Mouse (Mus musculus) brain, embryonic 18.5 days (tissue): ENCODE data around the gene Larp6.

ENCODE experiments used
- DNase-seq: peaks from one replicate; pipeline ENCODE4 v3.0.0-alpha.2; 2012; ENCODE audit warnings: low read depth, low spot score

Gene Larp6

DNA sequence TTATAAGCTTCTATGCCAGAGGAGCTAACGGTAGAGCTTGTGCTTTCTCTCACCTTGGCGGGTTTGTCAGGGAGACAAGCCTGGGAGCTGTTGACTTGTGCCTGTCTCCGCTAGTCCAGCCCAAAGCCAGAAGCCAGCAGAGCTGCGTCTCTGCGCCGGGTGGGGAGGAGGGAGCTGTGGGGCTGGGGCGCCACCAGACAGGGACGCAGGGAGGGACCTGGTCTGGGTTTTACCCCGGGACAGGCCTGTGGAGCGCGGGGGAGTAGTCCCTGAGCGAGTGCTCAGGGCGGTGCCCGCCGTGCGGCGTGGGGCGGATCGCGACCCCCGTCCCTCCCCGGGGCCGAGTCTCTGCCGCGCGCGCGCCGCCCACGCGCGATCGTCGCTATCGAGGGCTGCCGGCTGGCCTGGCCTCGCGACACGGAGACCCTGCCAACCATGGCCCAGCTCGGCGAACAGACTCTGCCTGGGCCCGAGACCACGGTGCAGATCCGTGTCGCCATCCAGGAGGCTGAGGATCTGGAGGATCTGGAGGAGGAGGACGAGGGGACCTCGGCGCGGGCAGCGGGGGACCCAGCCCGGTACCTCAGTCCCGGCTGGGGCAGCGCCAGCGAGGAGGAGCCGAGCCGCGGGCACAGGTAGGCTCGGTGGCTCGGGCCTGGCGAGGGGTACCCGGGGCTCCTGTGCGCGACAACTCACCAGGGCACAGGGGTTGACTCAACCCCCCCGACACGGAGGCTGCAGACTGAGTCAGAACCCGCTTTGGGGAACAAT lies at the start of gene Larp6:
Gene Larp6, plus strand, starts transcription at position 219 of the 771 bp plus-strand sequence.
- DNase-seq = peak; percentile 12

DNA sequence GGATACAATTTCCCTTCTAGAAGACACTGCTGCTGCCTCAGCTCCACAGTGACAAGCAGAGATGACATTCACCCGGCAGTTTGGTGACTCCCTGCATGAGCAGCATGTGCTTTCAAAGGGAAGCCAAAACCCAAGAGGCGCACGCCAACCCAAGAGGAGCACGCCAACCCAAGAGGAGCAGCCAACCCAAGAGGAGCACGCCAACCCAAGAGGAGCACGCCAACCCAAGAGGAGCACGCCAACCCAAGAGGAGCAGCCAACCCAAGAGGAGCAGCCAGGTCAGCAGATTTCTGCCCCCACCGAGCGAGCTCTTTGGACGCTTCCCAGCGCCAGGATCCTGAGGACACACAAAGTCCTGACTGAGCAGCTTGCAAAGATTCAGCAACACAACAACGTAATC lies 48.4 kb upstream of the Larp6 start:
- DNase-seq = no peak

DNA sequence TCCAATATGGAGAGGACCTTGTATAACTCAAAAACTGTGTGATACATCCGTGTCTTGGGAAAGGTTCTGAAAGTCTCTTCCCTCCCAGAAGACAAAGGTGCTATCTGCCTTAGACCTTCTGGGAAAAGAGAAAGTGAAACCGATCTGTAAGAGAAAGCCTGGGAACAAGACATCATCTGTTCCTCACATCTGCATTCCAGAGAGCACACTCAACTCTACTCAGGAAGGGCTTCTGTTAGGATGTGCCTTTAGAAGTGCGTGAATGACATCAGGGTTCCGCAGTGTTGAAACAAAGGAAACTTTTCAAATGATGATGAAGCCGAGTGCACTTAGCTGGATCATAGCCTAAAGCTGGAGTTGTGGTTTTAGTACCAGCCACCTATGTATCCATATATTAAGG lies 47.9 kb upstream of the Larp6 start:
- no peak for DNase-seq

DNA sequence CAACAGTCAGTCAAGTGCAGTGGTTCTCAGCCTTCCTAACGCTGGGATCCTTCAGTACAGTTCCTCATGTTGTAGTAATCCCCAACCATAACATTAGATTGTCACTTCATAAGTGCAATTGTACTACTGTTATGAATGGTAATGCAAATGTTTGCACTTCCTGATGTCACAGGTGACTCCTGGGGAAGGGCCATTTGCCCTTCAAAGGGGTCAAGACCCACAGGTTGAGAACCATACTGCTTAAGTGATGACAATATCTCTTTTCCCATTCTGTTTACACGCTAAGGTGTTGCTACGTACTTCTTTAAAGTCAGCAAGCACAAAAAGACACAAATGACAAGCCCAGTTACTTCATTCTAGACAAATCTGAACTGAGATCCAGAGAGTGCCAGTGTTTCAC lies 47.3 kb upstream of the Larp6 start:
- no peak for DNase-seq

DNA sequence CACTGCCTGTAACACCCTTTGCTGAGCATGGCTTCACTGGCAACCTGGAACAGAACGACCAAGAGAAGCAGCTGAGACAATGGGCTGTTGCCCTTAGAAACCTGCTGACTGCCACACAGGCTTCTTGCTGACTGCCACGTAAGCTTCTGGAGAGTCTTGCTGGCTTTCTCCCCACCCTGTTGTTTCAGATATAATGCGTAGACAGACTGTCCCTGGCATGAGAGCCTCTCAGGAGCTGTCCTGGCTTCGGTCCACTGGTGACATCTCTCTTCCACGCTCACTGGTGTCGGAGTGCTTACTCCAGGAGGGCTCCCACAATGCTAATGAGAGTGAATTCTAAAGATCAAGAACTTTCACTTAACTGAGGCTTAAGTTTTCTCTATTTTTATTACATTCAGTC lies 43.9 kb upstream of the Larp6 start:
- DNase-seq = no peak

DNA sequence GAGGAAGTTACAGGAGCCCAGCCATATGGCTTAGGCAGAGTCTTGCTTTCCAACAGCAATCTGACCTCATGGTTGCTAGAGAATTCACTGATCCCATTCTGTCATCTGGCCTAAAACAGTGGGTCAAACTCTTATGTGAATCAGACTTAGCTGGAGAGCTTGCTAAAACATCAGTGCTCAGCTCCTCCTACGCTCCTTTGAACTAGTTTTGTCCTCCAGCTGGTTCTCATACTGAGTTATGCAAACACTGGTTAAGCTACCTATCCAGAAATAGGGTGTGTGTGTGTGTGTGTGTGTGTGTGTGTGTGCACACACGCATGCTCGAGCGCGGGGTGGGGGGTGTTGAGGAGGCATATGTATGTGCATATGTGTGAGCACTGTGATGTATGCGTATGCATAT lies 40.2 kb upstream of the Larp6 start:
- DNase-seq = no peak

DNA sequence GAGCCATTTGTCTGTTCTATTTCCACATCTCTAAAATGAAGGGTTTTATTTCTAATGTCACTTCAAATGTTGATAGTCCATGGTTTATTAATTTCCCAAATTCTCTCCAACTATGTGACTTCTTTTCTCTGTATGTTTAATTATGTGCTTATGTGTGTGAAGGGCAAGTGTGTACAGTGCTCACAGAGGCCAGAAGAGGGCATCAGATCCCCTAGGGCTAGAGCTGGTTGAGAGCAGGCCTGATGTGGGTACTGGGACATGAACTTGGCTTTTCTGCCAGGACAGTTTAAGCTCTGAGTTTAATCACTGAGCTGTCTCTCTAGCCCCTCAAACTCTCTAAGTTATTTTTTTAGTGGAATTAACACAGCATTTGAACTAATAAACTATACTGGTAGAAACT lies 38.0 kb upstream of the Larp6 start:
- DNase-seq = no peak

DNA sequence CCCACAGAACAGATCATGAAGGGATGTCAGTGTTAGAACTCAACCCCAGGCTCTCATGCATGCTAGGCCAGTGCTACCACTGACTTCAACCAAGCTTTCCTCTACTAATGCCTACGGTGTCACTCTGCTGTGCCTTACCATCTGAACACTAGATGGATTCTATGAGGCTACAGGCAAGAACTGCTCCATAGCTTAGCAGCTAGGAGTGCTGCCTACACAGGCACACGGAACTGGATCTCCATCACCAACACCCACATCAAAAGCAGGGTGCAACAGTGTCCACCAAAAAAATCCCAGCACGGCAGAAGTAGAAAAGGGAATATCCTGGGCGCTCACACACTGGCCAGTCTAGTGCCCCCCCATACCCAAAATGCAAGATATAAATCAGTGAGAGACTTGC lies 36.4 kb upstream of the Larp6 start:
- no peak for DNase-seq

DNA sequence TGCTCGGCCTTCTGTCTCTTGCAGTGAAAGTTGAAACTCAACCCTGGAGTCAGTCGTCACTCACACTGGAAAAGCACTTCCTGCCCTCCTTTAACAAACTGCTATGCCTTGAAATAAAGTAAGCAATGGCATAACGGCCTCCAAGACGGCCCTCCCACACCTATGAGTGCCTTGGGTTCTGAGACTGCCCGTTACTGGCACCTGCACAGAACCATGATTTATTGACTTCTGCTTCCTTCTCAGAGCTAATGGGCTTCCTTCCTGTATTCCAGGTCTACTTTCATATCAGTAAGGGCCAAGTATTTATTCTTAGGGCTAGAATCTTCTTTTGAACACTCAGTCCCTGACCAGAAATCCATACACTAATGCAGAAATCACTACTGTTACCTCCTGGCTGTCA lies 33.9 kb upstream of the Larp6 start:
- DNase-seq = no peak

DNA sequence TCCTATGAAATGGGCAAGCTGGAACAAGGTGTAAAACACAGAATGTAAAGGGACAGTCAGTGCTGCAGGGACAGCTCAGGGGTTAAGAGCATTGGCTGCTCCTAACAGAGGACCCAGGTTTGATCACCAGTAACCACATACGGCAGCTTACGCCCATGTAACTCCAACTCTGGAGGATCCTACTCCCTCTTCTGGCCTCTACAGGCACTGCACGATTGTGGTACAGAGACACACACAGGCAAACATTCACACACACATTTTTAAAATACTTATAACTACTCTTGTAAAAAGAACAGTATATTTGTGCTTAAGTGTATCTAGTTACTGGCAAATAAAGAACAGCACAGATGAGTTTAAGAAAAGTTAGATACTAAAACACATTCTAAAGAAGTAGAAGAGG lies 31.8 kb upstream of the Larp6 start:
- no peak for DNase-seq

DNA sequence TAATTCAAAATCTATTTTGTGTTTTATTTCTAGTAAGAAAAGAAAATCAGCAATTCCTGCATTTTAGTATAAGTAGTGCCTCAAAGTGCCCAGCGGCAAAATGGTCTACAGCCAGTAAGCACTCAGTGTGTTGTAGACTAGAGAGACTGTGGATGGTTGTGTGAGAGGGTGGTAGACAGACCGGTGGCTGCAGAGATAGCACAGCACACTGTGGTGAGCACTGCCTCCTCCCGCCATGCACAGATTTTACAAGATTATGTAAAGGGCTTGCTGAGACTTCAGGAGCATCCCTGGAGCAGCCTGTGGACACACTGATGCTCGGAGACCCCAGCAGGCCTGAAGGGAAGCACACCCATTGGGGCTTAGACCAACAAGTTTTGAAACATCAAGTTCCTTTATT lies 30.0 kb upstream of the Larp6 start:
- DNase-seq = no peak

DNA sequence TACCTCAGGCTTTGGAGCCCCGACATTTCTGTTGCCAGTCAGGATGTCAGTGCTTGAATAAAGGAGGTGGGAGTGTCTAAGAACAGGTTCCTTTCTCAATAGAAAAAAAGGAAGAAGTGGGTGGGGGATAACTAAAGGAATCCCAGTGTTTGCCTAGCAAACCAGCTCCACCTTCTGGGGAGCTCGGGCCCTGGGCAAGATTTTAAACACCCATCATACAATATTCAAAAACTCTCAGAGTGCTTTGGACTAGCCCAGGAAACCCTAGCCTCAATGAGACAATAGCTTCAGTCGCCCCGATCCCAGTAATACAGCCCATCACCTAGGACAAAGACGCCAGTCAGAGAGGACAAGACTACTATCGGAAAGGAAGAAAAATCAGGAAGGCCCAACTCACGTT lies 25.4 kb upstream of the Larp6 start:
- DNase-seq = peak; percentile 50

DNA sequence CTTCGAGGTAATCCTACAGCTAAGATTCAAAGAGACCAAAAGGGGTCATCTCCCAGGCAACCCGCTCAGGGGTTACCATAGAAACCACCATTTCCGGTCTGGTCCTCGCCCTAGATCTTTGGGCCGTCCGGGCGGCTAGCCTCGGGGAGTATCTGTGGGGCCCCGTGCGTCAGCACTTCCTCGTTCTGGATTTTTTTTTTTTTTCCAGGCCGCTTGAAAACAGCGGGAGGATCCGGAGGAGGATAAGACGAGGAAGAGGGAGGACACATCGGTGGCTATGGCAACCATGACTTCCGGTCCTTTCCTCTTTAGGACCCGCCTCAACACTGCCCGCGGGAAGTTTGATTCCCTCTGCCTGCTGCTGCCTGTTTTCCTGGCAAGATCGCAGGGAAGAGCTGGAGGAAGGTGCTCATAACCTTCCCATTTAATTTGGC lies 24.9 kb upstream of the Larp6 start, which contains the start of gene Lrrc49:
Gene Lrrc49, minus strand, starts transcription at position 268 of the 434 bp plus-strand sequence.
- DNase-seq = peak; percentile 88

DNA sequence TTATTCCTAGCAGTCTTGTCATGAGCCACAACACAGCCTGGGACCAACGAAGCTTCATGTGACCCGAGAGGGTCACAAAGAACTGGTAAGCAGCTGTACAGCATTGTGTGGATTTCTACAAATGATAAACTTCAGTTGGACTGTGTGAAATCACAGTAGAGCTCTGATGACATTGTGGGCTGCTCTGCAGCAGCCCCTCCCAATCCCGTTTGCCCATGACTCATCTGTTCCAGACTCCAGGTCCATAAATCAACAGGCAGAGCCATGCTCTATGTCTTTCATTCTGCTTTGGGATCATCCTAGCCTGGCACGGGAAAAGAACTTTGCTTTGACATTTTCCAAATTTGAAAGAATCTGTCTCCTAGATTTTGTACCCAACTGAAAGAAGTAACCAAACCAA lies 20.2 kb upstream of the Larp6 start:
- no peak for DNase-seq

DNA sequence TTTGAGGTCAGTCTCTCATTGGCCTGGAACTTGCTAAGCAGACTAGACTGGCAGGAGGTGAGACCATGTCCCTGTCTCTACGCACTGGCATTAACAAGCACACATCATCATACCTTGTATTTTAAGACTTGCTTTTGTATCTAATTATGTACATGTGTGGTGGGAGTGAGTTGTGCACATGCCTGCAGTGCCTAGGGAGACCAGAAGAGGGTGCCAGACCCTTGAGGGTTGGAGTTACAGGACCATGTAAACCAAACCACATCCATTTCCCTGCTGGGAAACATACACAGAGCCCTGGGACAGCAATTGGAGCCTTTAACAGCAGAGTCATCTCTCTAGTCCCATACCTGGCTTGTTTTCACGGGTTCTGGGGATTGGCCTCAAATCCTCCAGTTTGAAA lies 18.8 kb upstream of the Larp6 start:
- DNase-seq = no peak

DNA sequence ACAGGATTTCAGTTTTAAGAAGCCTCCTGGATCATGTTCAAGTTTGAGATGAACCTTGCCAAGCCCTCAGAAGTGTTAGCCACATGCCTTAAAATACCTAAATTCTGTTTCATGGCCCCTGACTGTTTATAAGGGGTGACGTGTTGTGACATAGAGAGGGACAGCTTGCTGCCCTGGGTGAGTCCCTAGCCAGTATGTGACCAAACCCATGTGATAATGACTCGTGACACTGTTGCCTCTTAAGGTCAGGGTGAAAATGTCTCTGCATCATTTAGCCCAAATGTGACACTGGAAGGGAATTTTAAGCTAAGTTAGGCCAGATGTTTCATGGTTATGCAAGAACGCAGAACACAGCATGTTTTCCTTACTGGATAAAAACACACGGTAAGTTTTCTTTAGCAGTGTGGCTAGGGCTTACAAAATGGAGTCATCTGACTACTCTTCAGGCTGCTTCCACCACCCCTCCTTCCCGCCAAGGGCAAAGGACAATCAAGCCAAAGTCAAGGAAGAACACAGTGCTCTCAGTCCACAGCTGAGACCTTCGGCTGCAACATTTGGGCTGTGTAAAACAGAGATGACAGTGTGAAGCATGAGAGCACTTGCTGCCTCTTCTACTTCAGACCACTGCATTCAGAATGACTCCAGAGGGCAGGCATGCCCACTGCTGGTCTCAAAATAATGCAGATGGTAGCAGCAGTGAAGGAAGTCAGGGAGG lies 16.4 kb upstream of the Larp6 start:
- no peak for DNase-seq

DNA sequence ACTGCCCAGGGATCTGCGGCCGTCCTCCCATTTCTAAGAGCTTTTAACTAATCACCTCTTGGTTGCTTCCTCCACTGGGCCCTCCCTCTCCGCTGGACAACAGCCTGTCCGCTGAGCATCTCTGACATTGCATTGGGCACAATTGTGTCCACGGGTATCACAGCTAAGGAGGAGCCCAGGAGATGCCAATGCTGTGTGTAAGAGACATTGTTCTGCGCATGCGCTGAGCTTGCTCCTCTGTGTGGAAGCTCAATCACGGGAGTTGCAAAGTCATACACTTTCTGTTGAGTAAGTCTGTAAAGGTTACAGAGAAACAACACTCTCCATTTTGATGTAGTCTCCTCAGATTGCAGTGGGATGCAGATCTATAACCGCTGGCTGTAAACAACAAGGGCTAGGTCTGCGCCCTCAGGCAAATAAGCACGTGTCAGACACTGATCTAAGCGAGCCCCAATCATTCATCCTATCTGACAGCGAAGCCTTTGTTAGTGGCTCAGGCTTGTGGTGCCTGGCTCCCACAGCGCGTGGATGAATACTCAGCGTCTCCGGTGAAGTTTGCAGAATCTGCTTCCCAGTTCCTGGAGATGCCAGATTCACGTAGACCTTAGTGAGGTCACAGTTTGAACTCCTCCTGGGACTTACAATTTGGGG lies 13.1 kb upstream of the Larp6 start:
- no peak for DNase-seq

DNA sequence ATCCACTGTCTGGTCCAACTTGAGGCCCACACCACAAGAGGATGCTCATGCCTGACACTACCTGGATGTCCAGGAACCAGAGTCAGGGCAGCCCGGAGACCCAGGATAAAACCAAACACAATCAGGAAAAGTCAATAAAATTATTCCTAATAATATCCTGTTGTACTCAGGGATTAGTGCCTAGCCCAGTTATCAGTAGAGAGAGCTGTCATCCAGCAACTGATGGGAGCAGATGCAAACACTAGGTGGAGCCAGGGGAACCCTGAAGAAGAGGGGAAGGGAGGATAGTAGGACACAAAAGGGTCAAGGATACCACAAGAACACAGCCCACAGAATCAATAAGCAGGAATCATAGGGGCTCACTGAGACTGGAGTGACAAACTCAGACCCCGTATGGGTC lies 5.2 kb upstream of the Larp6 start:
- DNase-seq = no peak

DNA sequence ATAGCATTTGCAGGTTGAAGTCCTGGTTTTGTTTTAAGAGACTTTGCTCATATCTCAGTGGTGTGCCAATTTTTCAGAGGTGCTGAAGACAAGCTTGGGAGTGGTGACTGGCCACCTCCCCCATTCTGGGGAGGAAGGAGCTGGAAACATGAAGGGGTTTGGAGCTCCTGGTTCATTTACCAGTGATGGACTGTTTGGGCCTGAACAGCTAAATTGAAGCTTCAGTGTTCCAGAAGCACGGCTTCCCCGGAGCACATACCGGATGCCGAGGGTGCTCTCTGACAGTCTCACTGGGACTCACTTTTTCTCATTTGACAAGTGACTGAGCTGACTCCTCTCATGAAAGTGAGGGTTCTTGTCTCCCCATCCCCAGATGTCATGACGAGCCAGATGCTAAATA lies 4.2 kb upstream of the Larp6 start:
- no peak for DNase-seq

DNA sequence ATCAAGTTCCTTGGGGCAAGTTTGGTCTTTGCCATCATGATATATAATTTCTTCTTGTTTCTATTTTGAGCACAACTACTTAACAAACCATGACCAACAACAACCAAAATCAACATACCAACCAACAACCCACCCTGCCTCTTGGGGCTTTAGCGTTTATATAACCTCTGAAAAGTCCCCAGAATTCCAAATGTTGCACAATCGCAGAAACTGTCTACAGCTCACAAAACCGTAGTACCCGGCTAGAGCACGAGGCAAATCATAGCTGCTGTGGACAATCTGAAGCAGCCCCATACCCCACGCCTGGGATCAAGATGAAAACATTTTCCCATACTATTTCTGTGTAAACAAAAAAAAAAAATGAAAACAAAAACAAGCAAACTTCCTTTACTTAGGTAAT lies 3.1 kb upstream of the Larp6 start:
- no peak for DNase-seq

DNA sequence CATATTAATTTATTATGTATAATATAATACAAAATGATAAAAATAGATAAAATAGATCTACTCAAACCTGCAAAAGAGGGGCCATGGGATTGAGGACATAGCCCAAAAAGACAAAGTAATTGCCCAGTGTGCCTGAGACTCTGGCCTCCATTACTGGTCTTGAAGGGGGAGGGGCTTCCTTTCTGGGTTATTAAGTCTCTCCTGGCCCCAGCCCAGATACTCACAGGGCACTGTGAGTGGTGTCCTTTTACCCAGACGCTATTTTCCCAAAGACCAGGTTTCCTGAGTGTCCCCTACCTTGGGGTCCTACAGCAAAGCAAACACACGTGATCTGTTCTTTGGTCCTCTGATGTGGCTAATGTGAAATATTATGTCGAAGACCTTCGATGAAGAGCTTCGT lies 778 bp upstream of the Larp6 start:
- DNase-seq = no peak

DNA sequence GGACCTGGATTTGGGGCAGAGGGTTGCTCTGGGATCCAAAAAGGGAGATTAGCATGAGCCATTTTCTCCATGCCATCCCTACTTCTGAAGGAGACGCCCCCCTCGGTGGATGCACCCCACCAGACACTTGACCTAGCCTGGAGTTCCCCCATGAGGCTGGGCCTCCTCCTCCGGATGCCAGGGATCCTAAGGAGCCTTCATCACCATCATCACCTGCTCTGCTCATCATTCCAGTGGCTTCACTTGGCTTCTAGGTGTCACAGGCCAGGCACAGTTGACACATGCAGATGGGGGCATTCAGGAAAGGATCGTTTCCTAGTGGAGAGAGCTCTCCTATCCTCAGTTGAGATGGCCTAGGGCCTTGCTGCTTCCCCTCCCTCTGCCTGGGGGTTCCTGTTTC lies 827 bp downstream of the Larp6 start:
- no peak for DNase-seq

DNA sequence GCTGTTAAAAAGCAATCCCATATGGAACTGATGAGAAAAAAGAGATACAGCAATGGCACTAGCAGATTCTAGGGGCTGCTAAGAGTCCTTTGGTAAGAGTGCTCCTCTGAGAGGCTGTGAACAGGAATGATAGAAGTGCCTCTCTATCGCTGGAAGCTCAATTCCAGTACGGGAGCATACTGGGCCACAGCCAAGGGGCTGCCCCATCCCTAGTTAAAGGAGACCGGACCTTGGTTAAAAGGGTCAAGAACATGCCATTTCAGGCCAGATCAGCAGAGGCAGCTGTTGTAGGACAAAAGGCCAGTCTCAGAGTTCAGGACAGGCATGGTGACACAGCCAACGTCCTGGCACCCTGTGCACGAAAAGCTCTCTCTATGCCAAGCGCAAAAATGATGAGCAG lies 1.4 kb downstream of the Larp6 start:
- DNase-seq = no peak
